Mouse (Mus musculus) layer of hippocampus, postnatal 10 days (tissue): ENCODE measurements at regions not wholly inside any gene's neighbourhood (a gene's known extent, or its start where the extent isn't known, plus 50 kb on each side); places are given as distances from the start of the nearest gene placed in this dataset.
"Not testable (repeated sequence)": the region's sequence is repeated elsewhere in the genome, so short reads cannot be mapped to it uniquely, and the experiment has no call there.

ENCODE experiments used
- DNase-seq, 2 experiments: peaks; one replicate each; pipeline ENCODE4 v3.0.0; 2021; ENCODE audit warnings: low spot score in 2 of 2

GRCm38 (mm10) chr2:55182416-55182815, 253.4 kb upstream of the Kcnj3 start:
- DNase-seq, result no peak

- DNase-seq, result no peak
These were observed 228.9 kb upstream of the Kcnj3 start for GRCm38 (mm10) chr2:55206891-55207290.

- DNase-seq, result no peak
These were observed 227.2 kb upstream of the Kcnj3 start for GRCm38 (mm10) chr2:55208620-55209019.

- no peak for DNase-seq
These were observed 225.9 kb upstream of the Kcnj3 start for GRCm38 (mm10) chr2:55209848-55210390.

GRCm38 (mm10) chr2:55211281-55211680, 224.5 kb upstream of the Kcnj3 start:
- no peak for DNase-seq

GRCm38 (mm10) chr2:55222046-55222445, 213.7 kb upstream of the Kcnj3 start:
- DNase-seq, result no peak

GRCm38 (mm10) chr2:55222741-55223140, 213.0 kb upstream of the Kcnj3 start:
- not testable (repeated sequence) for DNase-seq

GRCm38 (mm10) chr2:55228131-55228797, 207.5 kb upstream of the Kcnj3 start:
- DNase-seq, result peak; percentile 6 to 25

GRCm38 (mm10) chr2:55231841-55232240, 203.9 kb upstream of the Kcnj3 start:
- DNase-seq, result no peak

GRCm38 (mm10) chr2:55253134-55253533, 182.6 kb upstream of the Kcnj3 start:
- no peak for DNase-seq

- DNase-seq, result no peak
These were observed 173.0 kb upstream of the Kcnj3 start for GRCm38 (mm10) chr2:55262721-55263278.

- DNase-seq, result no peak
These were observed 171.8 kb upstream of the Kcnj3 start for GRCm38 (mm10) chr2:55263847-55264449.

GRCm38 (mm10) chr2:55306387-55306786, 129.4 kb upstream of the Kcnj3 start:
- peak; percentile 30 to 51 for DNase-seq

GRCm38 (mm10) chr2:55315627-55316026, 120.1 kb upstream of the Kcnj3 start:
- DNase-seq, result no peak

GRCm38 (mm10) chr2:55354061-55354460, 81.7 kb upstream of the Kcnj3 start:
- DNase-seq, result not testable (repeated sequence)
